Comparison of ENCODE assay signal across 11 mouse cellular contexts in genomic region chr3:37838896-37839295, GRCm38 (mm10).
A peak's percentile ranks its signal among the peaks of the same experiment; 100 is the strongest.
DNase-seq lines count a peak whose midpoint lies in the region; ATAC-seq lines count a peak whose summit lies in the region.
"Had no signal": no experiment of that assay in that cellular context is flagged by ENCODE, and none has a peak within 500 bp of the region (broad histone marks: within the 10 kb centered on the region; RNA-seq: fewer than 3 reads in every experiment).

No protein-coding gene starts in this region.

- H3K36me3 ChIP-seq in liver, embryonic 12.5 days, result no peaks in the 10 kb centered on the region

- WGBS in liver, embryonic 12.5 days (ENCODE audit: insufficient replicate concordance), result 76% methylated on average over 11 of the region's 11 CpGs

- H3K27me3 ChIP-seq in liver, embryonic 12.5 days (replicated peaks), result no peaks in the 10 kb centered on the region
- H3K27me3 ChIP-seq: Patski had no signal

- H3K9me3 ChIP-seq in liver, embryonic 12.5 days (replicated peaks), result no peaks in the 10 kb centered on the region

- intact Hi-C loops in heart, postnatal 25 days (cut with DNase I), result no loop called here

- H3K9ac ChIP-seq in liver, embryonic 12.5 days, result no peak overlapping the region
- H3K9ac ChIP-seq: forebrain, postnatal 0 days had no signal

- H3K27ac ChIP-seq in brown adipose tissue, adult 24 weeks (replicated peaks; ENCODE audit: low read depth, low read length), result peak overlapping the region; percentile 61
- no peak overlapping the region for H3K27ac ChIP-seq in liver, embryonic 12.5 days

- ATAC-seq in liver, embryonic 12.5 days, result no peak
- ATAC-seq: forebrain, postnatal 0 days; Patski had no signal

- H3K4me2 ChIP-seq in liver, embryonic 12.5 days, result no peak overlapping the region

- DNase-seq in adrenal gland, adult 8-10 months, result peak; percentile 9
- DNase-seq in adrenal gland, postnatal 25 days, result no peak
- peak; percentile 79 for DNase-seq in heart, postnatal 25 days (ENCODE audit: low spot score)
- DNase-seq in lung, postnatal 14 days, result peak; percentile 39
- no peak for DNase-seq in MN1 (ENCODE audit: low spot score)
- no peak for DNase-seq in left cerebral cortex, adult 9 months (ENCODE audit: low spot score in 2 of 2)
- DNase-seq: cerebellum, adult 2 months; forebrain, postnatal 0 days had no signal

- peaks cover 19% of the 10 kb centered on the region for H3K4me1 ChIP-seq in brown adipose tissue, adult 24 weeks (ENCODE audit: control insufficient read depth, insufficient read depth, insufficient read length, low read length)
- H3K4me1 ChIP-seq in liver, embryonic 12.5 days, result no peaks in the 10 kb centered on the region; the same call in 1 of the 2 replicates

- H3K4me3 ChIP-seq in brown adipose tissue, adult 24 weeks (ENCODE audit: insufficient read depth, low read depth, low read length), result no peak overlapping the region
- no peak overlapping the region for H3K4me3 ChIP-seq in liver, embryonic 12.5 days

Comparison
In these comparisons a context has a peak if more than half of its experiments do, and no peak if none do; other contexts are left out.
1. DNase-seq: peak in adrenal gland, adult 8-10 months (single experiment), heart, postnatal 25 days (single experiment) and lung, postnatal 14 days (single experiment); none in adrenal gland, postnatal 25 days (single experiment), MN1 (single experiment) and left cerebral cortex, adult 9 months (0 of 2).